Mouse (Mus musculus) WW6 (cell line): ENCODE results near the gene Nfatc2.
A peak's percentile ranks its signal among the peaks of the same experiment; 100 is the strongest.

Experiments
- DNase-seq: peaks from one replicate; pipeline ENCODE4 v3.0.0-alpha.2; 2013; ENCODE audit warnings: low read depth, low spot score

The Nfatc2 gene

DNA sequence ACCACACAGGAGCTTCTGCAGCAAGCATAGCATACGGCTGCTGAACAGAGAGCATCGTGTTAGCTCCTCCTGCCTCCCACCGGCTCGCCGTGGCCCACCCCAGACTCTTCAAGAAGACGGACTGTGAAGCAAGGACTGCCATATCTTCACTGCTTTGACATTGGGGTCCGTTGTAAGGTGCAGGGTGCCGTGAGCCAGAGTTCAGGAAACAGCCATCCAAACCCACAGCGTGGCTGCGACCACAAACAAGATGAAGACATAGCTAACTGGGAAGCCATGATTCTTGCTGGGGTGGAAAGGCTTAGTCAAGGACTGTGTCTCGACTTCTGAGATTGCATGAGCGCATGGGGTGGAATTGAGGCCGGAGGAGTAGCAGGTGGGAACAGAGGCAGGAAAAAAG lies 111.5 kb downstream of the Nfatc2 start:
- no peak for DNase-seq

GRCm38 (mm10) chr2:168488158-168488925 lies 113.1 kb downstream of the Nfatc2 start:
- no peak for DNase-seq

DNA sequence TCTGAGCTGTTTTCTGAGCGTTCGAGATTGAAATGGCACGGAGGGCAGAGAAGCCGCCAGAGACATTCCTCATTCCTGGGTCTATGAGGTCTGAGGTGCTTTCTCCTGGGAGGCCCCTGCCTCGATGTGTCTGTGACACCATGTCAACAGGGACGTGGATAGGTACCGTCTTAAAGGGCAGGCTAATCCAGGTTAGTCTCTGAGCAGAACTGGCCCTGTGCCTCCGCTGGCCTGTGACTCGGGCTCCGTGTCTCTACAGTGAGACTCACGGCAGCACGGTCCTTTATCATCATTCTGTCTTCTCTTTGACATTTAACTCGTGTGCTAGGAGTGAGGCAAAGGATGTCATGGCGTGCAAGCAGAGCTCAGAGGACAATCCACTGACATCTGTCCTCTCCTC lies 120.3 kb downstream of the Nfatc2 start:
- no peak for DNase-seq

GRCm38 (mm10) chr2:168480692-168481091 lies 120.8 kb downstream of the Nfatc2 start:
- DNase-seq, result no peak

GRCm38 (mm10) chr2:168479930-168480329 lies 121.5 kb downstream of the Nfatc2 start:
- DNase-seq, result no peak

DNA sequence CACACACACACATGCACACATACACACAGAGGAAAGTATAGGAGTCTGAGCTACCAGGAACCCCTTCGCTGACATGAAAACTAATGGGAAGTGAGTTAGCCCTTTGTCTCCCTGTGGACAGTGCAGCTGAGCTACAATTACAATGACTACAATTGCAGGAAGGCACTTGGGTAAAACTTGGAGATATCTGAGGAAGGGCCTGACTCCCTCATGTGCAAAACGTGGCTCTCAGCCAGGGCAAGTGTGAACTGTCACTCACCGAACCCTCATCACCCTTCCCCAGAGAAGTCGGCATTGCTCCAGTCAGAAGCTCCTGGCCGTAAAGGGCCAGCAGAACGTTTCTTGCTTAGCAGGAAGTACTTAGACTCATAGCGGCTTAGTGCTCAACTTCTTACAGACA lies 123.0 kb downstream of the Nfatc2 start:
- DNase-seq, result no peak

GRCm38 (mm10) chr2:168473496-168473895 lies 128.0 kb downstream of the Nfatc2 start:
- no peak for DNase-seq

DNA sequence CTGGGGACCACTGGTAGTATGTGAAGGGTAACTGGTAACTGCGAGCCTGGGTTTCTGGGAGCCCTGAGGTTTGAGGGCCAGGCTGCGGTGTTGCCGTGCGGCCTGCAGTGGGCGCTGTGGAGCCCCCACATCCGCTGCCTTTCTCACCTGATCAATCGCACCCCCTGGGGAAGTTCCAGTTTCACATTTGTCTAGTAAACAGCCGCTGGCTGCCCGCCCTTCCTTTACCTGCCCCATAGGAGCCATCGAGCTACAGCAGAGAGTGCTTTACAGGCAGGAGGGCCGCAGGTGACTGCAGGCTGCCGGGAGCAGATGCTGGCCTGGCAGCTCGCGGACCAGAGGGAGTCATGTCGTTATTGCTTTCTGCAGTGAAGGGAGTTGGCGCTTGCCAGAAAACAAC lies 128.6 kb downstream of the Nfatc2 start:
- DNase-seq, result peak; percentile 56

DNA sequence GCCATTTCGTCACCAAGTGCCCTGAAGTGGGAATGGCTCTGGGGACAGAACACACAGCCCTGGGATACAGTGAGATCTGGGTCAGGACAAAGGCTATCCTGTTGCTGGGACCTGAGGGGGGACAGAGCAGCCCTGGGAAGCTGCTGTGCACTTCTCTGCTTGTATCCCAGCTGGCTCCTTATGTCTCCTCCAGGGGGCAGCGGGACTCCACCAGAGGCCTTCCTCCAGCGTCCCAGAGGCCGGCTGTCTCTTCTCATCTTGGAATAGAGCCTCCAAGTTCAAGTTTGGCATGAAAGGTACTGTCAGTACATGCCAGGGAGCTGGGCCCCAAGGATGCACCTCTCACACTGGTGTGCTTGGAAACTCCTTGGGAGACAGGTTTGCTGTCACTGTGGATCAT lies 132.4 kb downstream of the Nfatc2 start:
- DNase-seq, result no peak

DNA sequence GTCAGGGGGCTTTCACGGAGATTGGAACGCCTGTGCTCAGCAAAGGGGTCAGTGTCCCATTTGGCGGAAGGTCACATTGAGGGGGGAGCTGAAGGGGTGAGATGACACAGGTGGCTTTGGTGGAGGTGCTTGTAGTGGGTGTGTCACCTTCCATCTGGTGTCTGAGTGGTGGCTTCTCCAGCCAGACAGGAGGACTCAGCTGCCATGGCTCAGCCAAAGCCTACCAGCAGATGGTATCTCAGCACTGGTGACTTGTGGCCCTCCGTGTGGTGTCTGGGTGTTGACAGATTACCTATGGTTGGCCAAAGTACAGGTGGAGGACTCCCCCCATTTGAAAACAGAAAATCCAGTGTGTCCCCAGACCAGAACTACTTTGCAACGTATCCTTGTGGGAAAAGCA lies 134.3 kb downstream of the Nfatc2 start:
- DNase-seq, result no peak

GRCm38 (mm10) chr2:168466066-168466465 lies 135.4 kb downstream of the Nfatc2 start:
- no peak for DNase-seq

GRCm38 (mm10) chr2:168465646-168466045 lies 135.8 kb downstream of the Nfatc2 start:
- DNase-seq, result no peak

- DNase-seq, result no peak
These were observed 139.6 kb downstream of the Nfatc2 start for GRCm38 (mm10) chr2:168461865-168462264.

DNA sequence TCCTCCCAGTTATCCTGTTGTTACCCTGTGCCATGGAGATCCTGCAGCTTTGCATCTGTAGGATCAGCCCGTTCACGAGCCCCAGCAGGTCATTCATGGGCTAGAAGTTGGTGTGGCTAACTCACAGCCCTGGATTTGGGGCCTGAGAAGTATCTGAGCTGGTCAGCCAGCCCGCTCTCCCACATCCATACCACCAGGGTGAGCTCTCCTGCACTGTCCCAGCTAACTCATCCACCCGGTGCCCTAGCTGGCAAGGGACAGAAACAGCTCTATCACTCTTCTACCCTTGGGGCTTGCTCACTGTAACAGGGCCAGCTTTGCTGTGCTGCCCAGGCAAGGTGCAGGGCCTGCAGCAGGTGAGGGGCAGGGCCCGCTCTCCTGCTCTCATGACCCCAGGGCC lies 141.8 kb downstream of the Nfatc2 start:
- DNase-seq, result no peak

GRCm38 (mm10) chr2:168458583-168458982 lies 142.9 kb downstream of the Nfatc2 start:
- no peak for DNase-seq

GRCm38 (mm10) chr2:168451714-168452708 lies 149.4 kb downstream of the Nfatc2 start:
- DNase-seq, result no peak

DNA sequence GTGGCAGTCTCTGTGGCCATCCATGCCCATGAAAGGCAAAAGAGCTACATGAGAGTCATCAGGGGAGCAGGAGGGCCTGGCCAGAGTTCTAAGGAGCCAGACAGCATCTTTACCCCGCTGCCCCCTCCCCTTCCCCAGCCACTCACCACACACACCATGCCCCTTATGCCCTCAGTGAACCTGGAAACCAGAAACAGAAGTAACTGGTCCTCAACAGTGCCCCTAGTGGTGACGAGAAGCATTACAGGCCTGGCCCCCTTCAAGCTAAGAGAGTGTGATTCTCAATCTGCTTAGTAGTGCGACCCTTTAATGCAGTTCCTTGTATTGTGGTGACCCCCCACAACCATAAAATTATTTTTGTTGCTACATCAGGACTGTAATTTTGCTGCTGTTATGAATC lies 150.5 kb downstream of the Nfatc2 start:
- DNase-seq, result no peak

DNA sequence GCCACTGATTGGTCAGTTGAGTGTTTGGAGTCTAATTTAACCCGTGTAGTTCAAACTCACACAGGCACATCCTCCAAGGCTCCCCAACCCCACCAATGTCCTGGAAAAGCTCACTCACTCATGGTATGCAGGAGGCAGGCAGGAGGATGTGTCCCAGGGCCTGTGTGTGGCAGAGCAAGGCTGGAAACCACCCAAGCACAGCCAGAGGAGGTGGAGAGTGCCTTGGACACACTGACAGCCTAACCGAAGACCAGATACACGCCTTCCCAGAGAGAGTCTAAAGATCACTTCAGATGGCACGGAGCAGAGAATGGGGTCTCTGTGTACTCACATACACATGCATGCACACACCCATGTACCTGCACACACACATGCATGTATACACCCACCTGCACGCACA lies 153.4 kb downstream of the Nfatc2 start:
- DNase-seq, result no peak

DNA sequence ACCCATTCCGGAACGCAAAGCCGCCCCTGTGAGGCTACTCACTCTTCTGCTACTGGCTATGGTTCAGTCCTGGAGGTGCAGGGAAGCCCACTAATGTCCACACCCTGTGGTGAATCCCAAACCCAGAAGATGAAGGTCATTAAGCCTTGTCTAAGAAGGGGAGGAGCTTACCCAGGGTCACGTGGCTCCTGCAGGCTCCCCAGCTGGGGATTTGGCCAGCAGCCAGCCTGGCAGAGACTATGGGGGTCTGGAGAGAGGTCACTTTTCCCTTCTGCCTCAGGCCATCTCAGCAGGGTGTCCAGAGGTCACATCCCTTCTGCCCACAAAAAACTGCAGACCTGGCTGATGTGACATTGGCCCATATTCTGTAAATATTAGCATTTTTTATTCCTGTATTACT lies 153.9 kb downstream of the Nfatc2 start:
- no peak for DNase-seq

- DNase-seq, result no peak
These were observed 156.1 kb downstream of the Nfatc2 start for GRCm38 (mm10) chr2:168445211-168445810.

DNA sequence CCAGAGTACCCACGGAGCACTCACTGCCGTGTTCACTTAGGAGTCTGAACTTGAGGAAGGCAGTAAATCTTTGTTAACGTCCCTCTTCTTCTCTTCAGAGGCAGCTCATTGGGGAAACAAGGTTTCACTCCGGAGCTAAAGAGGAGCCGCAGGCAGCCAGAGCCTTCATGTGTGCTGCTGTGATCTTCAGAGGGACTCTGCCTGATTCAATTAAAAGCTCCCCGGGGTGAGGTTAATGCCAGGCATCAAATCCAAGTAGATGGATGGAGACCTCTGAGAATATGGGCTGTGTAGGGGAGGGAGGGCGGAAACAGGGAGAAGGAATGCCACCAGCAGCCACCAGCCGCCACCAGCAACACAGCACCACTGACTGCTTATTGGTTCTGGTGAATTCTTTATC lies 157.3 kb downstream of the Nfatc2 start:
- no peak for DNase-seq

GRCm38 (mm10) chr2:168441494-168441893 lies 160.0 kb downstream of the Nfatc2 start:
- no peak for DNase-seq
